Mouse (Mus musculus) adipocyte (in vitro differentiated cells): ENCODE results near the gene Nme2.
A peak's percentile ranks its signal among the peaks of the same experiment; 100 is the strongest.

Source experiments
- DNase-seq: peaks from one replicate; pipeline ENCODE4 v3.0.0-alpha.2; 2016; ENCODE audit warnings: low spot score

The Nme2 gene

DNA sequence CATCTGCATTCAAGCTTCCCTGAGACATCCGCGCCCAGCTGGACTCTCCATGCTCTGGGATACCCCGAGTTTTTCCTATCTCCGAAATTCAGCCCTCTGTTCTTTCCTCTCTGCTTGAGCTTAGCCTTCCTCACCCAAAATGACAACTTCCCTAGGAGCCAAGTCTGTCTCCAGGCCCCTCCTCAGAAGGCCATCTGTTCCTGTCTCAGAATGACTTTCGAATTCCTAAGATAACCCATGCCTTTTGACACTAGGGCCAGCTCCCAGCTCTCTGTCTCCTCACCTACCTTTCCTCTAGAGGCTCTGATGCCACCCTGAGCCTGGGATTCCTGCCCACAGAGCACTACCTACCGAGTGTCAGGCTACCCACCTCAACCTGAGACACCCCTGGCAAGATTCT is at the start of gene Nme2:
Gene Nme2, minus strand, starts transcription at position 101 of the 400 bp plus-strand sequence.
- no peak for DNase-seq

DNA sequence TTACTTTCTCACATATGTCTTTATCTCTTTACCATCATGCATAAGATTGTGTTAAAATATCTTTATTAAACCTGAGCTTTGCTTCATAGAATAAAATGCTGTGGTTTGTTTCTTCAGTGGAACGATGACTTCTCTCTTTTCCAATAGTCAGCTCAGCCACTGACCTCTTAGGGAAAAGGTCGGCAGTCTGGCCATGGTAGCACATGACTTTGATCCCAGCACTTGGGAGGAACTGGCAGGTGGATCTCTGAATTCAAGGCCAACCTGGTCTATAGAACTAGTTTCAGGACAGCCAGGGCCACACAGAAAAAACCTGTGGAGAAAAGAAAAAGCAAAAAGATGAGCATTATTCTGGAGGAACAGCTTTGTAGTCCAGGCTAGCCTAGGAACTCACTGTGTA is 47.3 kb upstream of the Nme2 start:
- DNase-seq = no peak

DNA sequence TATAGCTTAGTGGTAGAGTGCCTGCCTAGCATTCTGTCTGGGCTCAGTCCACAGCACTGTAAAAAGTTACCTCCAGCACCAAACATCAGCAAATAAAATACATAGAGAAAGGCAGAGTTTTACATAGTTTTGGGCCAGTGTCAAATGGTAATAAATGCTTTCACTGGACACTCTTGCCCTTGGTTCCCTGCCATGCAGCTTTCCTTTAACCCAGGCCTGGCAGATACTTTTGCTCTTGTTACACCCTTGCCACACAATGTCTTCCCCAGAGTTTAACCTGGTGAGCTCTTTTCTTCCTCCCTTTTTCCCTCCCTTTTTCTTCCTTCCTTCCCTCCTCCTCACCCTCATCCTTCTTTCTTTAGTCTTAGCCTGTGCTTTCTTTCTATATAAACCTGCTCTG is 43.2 kb upstream of the Nme2 start:
- peak; percentile 58 for DNase-seq

DNA sequence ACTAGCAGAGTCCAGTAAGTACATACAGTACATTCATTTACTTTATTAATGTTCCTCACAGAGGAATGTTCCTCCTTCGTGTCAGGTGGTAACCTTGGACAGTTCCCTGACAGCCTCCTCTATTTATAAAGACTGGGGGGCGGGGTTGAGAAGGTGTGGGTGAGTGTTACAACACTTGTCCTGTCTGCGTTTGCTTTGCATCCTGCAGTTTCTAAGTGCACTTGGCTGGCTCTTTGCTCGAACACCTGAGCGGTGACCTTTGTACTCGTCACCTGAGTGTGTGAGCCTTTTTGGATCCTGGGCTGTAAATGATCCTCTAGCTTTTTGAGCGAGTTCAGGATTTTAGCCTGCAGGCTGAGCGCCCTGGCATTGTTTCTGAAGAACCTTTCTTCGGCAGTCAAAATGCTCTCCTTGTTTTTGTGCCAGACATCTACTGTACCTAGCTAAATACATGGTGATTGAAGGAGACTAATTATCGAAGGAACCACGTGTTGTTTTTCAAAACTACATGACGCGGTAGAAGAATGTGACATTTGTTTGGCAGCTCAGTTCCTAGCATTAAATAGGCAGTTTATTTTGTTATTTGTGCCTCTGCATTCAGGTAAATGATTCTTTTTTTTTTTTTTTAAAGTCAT is 41.2 kb upstream of the Nme2 start:
- DNase-seq = peak; percentile 43

DNA sequence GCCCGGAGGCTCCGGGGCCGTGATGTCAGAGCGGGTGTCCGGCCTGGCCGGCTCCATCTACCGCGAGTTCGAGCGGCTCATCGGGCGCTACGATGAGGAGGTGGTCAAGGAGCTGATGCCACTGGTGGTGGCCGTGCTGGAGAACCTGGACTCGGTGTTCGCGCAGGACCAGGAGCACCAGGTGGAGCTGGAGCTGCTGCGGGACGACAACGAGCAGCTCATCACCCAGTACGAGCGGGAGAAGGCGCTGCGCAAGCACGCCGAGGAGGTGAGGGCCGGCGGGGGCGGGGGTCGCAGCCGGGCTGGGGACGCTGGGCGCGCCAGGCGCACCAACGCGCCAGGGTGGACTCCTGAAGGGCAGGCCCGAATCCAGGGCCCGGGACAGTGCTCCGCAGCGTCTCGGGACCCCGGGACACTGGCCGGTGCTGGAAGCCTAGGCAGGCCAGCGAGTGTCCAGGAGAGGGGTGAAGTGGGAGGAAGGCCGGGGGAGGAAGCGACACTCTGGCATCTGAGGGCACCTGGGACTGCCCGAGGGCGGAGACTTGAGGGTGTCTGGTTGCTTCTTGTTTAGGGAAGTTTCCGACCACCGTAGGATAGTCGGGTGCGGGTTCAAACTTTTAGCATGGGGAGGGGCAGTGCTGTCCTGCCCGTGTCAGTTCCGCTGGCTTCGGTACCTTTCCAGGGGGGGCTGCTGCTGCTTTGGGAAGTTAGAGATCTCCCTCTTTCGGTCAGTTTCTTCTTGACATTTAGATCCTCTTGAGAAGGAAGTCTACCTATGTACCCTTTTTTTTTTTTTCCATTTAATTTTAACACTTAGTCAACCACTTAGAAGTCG is 40.5 kb upstream of the Nme2 start:
- peak; percentile 51 for DNase-seq

GRCm38 (mm10) chr11:93995720-93996305 is 39.8 kb upstream of the Nme2 start, which contains the start of gene Spag9:
Spag9 (plus strand) TSS chr11:93996091.
- peak; percentile 96 for DNase-seq

DNA sequence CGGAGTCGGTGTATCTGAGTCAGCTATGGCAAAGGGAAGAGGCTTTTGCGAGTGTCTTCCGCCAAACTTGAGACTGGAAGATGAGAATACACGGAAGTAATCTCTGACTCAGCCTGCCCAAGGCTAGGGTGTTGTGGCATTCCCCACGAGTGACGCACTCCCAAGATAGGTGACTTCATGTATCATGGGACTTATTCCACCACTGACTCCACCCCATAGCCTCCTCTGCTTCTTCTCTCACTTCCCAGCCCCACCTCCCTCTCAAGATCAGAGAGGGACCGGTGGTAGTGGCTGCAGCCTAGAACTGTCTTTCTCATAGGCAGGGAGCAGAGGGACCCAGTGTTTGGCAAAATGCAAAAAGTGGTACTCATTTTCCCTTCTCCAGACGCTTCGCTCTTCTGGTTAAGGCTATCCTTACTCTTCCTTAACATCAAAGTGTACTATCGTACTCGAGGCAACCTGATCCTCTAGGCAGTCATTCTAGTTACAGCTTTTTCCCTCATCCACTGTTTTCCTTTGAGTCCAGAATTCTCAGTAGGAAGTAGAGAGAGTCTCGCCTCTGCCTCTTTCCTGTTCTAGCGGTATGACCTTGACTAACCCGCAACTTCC is 39.2 kb upstream of the Nme2 start:
- peak; percentile 92 for DNase-seq

GRCm38 (mm10) chr11:93994531-93994930 is 38.5 kb upstream of the Nme2 start:
- no peak for DNase-seq

DNA sequence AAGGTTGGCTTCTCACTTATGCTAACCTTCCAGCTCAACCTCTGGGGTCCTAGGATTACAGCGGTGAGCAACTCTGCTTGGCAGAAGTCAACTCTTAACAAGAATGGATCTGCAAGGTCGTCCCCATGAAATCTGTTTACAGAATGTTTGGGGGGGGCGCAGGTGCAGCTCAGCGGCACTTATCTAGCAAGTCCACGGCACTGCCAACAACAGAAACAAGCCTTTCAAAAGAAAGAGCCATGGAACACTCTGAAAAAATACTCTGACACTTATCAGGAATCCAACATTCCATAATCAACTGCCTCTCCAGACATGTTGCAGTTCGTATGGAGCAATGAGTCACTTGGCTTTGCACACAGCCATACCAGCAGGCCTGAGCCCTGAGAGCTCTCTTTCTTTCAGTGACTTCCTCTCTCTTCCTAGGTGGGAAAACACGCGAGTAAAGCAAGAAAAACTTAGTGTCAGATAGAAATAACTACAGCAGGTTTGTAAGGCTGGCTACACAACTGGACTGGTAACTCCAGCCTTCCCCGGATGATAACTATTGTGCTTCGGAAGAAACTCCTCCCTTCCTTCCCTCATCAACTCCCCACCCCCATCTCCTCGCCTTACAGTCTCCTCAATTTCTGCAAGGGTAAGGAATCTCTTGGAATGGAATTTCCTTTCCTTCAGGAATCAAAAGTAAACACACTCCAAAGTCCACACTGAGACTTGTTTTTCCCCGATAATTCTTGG is 32.4 kb upstream of the Nme2 start:
- DNase-seq = peak; percentile 37

GRCm38 (mm10) chr11:93987625-93988327 is 31.7 kb upstream of the Nme2 start:
- peak; percentile 61 for DNase-seq

GRCm38 (mm10) chr11:93987026-93987425 is 31.0 kb upstream of the Nme2 start:
- DNase-seq = no peak

DNA sequence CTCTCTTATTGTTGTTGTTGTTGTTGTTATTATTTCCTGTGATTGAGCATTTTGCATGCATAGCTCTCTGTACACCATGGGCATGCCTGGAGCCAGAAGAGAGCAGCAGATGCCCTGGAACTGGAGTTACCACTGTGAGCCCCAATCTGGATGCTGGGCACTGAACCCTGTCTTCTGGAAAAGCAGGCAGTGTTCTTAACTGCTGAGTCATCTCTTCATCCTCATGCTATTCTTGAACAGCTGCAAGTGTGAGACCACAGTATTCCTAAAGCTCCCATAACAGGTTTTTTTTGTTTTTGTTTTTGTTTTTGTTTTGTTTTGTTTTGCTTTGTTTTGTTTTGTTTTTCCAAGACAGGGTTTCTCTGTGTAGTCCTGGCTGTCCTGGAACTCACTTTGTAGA is 30.2 kb upstream of the Nme2 start:
- DNase-seq = no peak

DNA sequence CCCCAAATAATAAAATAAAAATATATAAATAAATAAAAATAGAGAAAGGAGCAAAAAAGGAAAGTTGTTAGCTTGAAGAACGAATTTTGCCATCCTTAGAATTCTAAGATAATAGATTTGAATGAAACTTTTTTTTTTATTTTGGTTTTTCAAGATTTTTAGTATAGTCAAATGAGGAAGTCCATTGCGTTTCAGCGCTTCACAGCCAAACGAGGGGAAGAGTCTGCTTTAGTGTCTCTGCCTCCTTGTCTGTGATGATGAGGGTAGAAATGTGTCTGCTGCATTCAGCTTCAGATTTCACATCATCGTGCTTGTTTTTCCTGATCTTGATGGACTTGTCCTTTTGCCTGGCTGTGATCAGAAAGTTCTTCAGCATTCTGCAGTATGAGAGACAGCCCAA is 29.2 kb upstream of the Nme2 start:
- no peak for DNase-seq

- DNase-seq = no peak
These were observed 28.6 kb upstream of the Nme2 start for GRCm38 (mm10) chr11:93984619-93985018.

DNA sequence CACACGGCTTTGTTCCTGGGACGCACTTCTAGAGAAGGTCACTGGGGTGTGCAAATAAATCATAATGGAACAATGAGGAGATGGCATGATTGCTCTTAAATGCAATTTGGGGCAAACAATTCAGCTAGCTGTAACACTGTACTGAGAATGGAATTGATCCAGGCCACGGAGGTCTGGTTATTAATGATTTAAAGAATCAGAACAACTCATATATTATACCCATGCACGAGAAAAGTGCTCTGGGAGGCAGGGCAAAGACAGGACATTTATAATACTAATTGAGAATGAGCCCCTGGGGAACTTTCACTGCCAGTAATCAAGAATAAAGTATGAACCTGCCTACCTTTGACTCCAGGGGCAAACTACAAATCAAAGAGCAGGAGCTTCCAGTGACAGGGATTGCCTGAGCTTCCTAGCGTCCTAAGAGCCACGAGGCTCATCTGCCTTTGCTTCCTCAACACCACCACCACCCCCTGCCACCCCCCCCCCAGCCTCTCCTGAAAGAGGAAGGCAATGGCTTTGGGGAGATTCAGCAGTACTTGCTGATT is 23.5 kb upstream of the Nme2 start:
- no peak for DNase-seq

DNA sequence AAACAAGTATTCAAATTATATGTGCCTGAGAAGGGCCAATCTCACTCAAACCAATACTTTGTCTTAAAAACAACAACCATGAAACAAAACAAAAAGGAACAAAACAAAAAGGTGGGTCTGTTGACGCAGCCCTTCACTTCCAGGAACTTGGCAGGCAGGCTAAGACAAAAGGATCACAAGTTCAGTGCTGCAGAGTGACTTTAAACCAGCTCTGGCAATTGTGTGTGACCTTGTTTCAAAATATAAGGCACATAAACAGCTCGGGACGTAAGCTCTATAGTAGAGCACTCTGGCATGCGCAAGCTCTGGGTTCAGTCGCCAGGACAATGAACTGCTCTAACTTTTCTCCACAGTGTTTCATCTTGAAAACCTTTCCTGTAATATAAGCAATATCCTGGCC is 16.9 kb upstream of the Nme2 start:
- DNase-seq = no peak

DNA sequence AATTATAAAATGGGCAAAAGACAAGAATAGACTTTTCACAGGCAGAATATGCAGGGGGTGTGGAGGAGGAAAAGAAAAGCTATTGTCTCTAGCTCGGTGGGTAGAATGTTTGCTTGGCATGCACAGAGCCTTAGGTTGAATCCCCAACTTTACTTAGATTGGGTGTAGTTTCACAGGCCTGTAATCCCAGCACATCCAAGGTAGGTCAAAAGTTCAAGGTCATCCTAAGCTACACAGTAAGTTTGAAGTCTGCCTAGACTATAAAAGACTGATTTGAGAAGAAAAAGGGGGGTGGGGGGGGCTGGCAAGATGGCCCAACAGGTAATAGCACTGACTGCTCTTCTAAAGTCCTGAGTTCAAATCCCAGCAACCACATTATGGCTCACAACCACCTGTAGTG is 13.7 kb upstream of the Nme2 start:
- no peak for DNase-seq

DNA sequence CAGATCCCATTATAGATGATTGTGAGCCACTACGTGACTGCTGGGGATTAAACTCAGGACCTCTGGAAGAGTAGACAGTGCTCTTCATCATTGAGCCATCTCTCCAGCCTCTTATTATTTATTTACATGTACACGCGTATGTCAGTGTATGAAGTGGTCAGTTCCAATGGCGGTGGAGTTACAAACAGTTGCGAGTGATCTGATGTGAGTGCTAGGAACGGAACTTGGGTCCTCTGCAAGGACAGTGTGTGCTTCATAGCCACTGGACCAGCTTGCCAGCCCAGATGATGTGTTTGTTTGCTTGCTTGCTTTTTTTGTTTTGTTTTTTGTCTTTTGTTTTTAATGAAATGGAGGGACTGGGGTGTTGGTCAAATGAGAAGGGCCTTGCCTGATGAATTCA is 13.1 kb upstream of the Nme2 start:
- DNase-seq = no peak

DNA sequence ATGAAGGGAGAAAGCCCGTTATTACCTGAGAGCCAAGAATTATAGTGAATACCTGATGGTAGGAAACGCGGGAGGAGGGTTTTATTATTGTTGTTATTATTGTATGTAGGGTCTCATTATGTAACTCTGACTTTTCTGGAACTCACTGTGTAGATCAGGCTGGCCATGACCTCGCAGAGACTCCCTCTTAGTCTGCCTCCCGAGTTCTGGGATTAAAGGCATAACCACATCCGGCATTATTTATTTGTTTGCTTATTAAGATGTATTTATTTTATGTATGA is 12.7 kb upstream of the Nme2 start:
- DNase-seq = no peak

DNA sequence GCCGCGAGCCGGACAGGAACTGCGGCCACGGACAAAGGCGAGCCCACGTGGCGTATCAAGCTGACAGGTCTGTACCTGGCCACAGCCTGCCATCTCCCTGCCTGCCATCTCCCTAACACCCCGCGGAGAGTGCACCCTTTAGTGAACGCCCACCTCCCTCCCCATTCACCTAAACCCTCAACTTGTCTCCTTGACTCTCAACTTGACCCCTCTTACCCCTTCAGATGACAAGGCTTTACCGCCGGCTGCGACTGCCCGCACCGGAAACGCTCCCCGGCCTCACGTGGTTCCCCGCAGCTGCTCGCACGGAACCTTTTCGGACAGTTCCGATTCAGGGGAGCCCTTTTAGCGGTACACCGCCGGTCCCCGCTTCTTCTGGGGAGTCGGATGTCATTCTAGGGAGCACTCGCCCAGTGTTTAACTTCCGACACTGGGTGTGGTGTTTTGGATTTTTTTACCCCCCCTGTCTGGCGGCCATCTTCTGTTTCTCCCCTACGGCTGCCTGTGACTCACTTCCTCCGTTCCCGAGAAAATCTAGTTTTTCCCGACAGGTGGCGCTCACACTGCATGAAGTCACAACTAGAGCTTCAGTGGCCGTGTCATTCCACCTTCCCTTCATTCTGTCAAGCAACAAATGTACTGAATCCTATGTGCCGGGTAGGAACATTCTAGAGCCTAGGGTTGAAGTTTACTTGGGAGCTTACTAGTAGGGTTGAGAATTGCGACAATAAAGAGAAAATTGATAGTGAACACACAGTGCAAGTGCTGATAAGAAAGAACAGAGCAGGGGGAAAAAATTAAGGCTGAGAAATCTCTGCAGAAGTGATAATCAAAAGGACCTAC is 12.2 kb upstream of the Nme2 start, which contains the start of the genes Gm20390 and Nme1:
Gene Gm20390, minus strand, starts transcription at position 289 of the 843 bp plus-strand sequence.
Gene Nme1, minus strand, starts transcription at position 517 of the 843 bp plus-strand sequence.
- DNase-seq = peak; percentile 98
